Mouse (Mus musculus) kidney, adult 2 months (tissue): ENCODE measurements around the gene 6030498E09Rik.

Experiments used
- CTCF ChIP-seq: fragments of 200-500 bp; conservative IDR thresholded peaks from 2 replicates; pipeline ENCODE4 v1.5.1; 2011; ENCODE audit warnings: low read depth, mild to moderate bottlenecking, control low read depth, low read length, moderate library complexity, mixed read lengths; ENCODE audit not compliant: insufficient read depth, insufficient read length
- POLR2A ChIP-seq: fragments of 200-500 bp; IDR thresholded peaks from one replicate; pipeline ENCODE4 v1.6.1; 2011; ENCODE audit warnings: low read depth, low read length, control low read depth

DNA sequence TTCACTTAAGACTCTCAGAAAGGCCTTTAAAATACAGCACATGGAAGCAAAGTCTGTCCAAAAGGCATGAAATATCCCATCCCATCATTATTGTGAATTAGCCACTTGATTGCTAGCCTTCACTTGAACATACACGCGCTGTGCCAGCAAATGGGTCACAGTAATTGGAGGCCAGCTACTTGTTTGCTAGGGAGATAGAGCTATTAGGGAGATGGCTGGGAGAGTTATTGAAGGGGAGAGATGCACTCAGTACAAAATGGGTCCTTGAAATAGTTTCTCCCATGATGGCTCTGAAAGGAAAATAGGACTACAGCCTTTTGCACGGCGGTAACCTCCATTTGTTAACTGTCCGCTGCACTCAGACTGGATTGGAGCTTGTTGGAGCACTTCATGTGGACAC, 38.8 kb upstream of the 6030498E09Rik start:
- TF ChIP-seq CTCF (no peak), POLR2A (no peak)
